Mouse (Mus musculus): ENCODE results near the gene Slc30a2.

The Slc30a2 gene

DNA sequence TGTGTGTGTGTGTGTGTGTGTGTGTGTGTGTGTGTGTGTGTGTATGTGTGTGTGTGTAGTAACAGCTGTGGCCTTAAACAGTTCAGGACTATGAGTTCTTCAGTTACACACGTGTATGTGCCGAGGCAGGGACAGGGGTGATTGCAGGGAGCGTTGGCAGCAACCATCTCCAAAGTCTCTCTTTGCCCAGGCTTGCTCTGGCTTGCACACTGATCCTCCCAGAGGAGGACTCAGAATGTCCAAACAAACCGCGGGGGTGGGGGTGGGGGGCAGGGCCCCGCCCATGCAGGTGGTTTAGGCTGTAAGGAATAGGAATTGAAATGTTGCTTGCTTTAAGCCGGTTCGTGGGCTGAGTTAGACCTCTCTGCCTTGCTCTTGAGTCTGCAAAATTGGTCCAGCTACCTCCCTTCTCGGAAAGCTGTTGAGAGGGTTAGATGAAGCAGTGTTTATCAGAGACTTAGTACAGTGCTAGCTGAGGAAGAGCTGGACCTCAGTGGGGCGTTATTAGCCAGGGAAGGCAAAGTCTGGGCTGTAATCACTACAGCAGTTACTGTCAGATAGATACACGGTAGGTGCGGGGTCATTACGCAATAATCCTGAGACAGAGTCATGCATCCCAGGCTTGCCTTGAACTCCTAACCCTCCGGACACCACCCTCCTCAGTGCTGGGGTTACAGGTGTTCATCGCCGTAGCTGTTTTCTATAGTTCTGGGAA is 59.0 kb downstream of the Slc30a2 start:
- DNase-seq, result no peak

GRCm38 (mm10) chr4:134402571-134403262 is 59.7 kb downstream of the Slc30a2 start:
- no peak for DNase-seq

DNA sequence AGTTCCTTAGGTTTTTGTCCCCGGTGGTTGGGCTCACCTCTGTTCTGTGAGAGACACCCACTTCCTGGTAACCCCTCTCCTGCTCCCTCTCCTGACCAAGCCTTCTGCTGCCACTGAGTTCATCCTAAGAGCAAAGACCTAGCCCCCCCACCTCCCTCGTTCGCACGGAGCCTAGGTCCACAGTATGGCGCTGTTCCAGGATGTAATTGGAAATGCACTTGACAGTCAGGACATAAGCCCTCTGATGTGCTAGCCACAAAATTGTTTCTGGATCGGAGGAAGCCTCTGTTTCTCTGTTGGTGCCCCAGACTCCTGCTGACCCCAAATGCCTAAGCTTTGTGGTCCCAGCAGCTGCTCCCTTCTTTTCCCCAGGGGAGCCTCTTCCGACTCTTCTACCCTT is 60.7 kb downstream of the Slc30a2 start:
- DNase-seq, result no peak
